Mouse (Mus musculus) CH12.LX (cell line): ENCODE results near the gene Nudc. TPM values are rescaled to one million over a fixed set of nuclear protein-coding genes. Genes with fewer than 3 reads are reported as not detected.
"Not testable (repeated sequence)": the region's sequence is repeated elsewhere in the genome, so short reads cannot be mapped to it uniquely, and the experiment has no call there.

Experiments used
- DNase-seq: peaks from one replicate; pipeline ENCODE4 v3.0.0-alpha.2; 2013; ENCODE audit errors: extremely low read depth
- H3K27ac ChIP-seq: 2 replicates; pipeline ENCODE4 v1.5.1; 2012; ENCODE audit warnings: low read depth, mild to moderate bottlenecking, control low read depth, moderate library complexity; ENCODE audit not compliant: insufficient read depth
- H3K27me3 ChIP-seq: replicated peaks from 2 replicates; pipeline ENCODE3; 2012; ENCODE audit warnings: inconsistent platforms
- H3K36me3 ChIP-seq, 2 experiments: replicated peaks in 1 of 2; 2 replicates each; pipeline versions ENCODE3 to v1.6.1; 2012; ENCODE audit warnings: inconsistent platforms in 1 of 2, low read length in 1 of 2, mild to moderate bottlenecking in 1 of 2, mixed read lengths in 1 of 2, moderate library complexity in 1 of 2; ENCODE audit not compliant: control insufficient read depth in 1 of 2, insufficient read depth in 1 of 2
- H3K4me1 ChIP-seq, 2 experiments: 2 replicates each; pipeline ENCODE4 v1.6.1; 2012; ENCODE audit warnings: inconsistent platforms in 1 of 2, moderate library complexity in 1 of 2; ENCODE audit not compliant: insufficient read depth in 2 of 2, control insufficient read depth in 1 of 2
- H3K4me2 ChIP-seq: 2 replicates; pipeline ENCODE4 v1.6.1; 2012; ENCODE audit warnings: low read depth, mild to moderate bottlenecking, control low read depth; ENCODE audit not compliant: poor library complexity, insufficient read depth, severe bottlenecking
- H3K4me3 ChIP-seq, 3 experiments: fragments of 150-350 bp in 1 of 3; sonication (generic) in 1 of 3; replicated peaks in 1 of 3; 2 replicates each; pipeline versions ENCODE3 to v1.5.1; 2011 to 2012; ENCODE audit warnings: low read depth in 2 of 3, low read length in 2 of 3, mild to moderate bottlenecking in 2 of 3, moderate library complexity in 2 of 3, control low read depth in 1 of 3, improper control_type of control experiment in 1 of 3, inconsistent platforms in 1 of 3, mixed read lengths in 1 of 3; ENCODE audit not compliant: poor library complexity in 1 of 3
- H3K79me2 ChIP-seq: replicated peaks from 2 replicates; pipeline ENCODE4 v1.6.1; 2012; ENCODE audit warnings: mild to moderate bottlenecking, moderate library complexity; ENCODE audit not compliant: control insufficient read depth, poor library complexity, insufficient read depth, severe bottlenecking; ENCODE audit errors: extremely low read depth
- H3K9ac ChIP-seq: 2 replicates; pipeline ENCODE4 v1.6.1; 2012; ENCODE audit warnings: low read depth, mild to moderate bottlenecking, control low read depth, moderate library complexity; ENCODE audit not compliant: insufficient read depth
- H3K9me3 ChIP-seq: replicated peaks from 2 replicates; pipeline ENCODE3; 2012; ENCODE audit warnings: low read length, inconsistent platforms, mixed read lengths
- CTCF ChIP-seq, 2 experiments: IDR thresholded peaks in 1 of 2; conservative IDR thresholded peaks in 1 of 2; 2 replicates each; pipeline ENCODE4 v1.5.1; 2011 to 2012; ENCODE audit warnings: low read depth in 2 of 2, low read length in 2 of 2, improper control_type of control experiment in 1 of 2, inconsistent platforms in 1 of 2, mild to moderate bottlenecking in 1 of 2, moderate library complexity in 1 of 2
- ELF1 ChIP-seq: IDR thresholded peaks from 2 replicates; pipeline ENCODE4 v1.6.1; 2014; ENCODE audit warnings: low read depth, mild to moderate bottlenecking, inconsistent platforms, low read length, improper control_type of control experiment
- ETS1 ChIP-seq: conservative IDR thresholded peaks from 2 replicates; pipeline ENCODE4 v1.6.1; 2012; ENCODE audit warnings: low read depth, mild to moderate bottlenecking, inconsistent platforms, low read length, improper control_type of control experiment, moderate library complexity
- HCFC1 ChIP-seq: IDR thresholded peaks from 2 replicates; pipeline ENCODE4 v1.6.1; 2012; ENCODE audit warnings: low read depth, mild to moderate bottlenecking, inconsistent platforms, low read length, improper control_type of control experiment
- JUN ChIP-seq: IDR thresholded peaks from 2 replicates; pipeline ENCODE4 v1.6.1; 2011; ENCODE audit warnings: low read depth, mild to moderate bottlenecking, low read length, improper control_type of control experiment, moderate library complexity; ENCODE audit not compliant: insufficient read depth
- MEF2A ChIP-seq: IDR thresholded peaks from 2 replicates; pipeline ENCODE4 v1.6.1; 2014; ENCODE audit warnings: low read depth, mild to moderate bottlenecking, inconsistent platforms, low read length, improper control_type of control experiment, borderline replicate concordance
- MYC ChIP-seq: IDR thresholded peaks from 2 replicates; pipeline ENCODE4 v1.6.1; 2011; ENCODE audit warnings: low read depth, mild to moderate bottlenecking, improper control_type of control experiment, low read length
- NELFE ChIP-seq: IDR thresholded peaks from 2 replicates; pipeline ENCODE4 v1.6.1; 2011; ENCODE audit warnings: low read depth, low read length, improper control_type of control experiment
- NRF1 ChIP-seq: IDR thresholded peaks from 2 replicates; pipeline ENCODE4 v1.6.1; 2014; ENCODE audit warnings: low read depth, mild to moderate bottlenecking, inconsistent platforms, low read length, improper control_type of control experiment, moderate library complexity
- POLR2AphosphoS2 ChIP-seq: IDR thresholded peaks from 2 replicates; pipeline ENCODE4 v1.6.1; 2011; ENCODE audit warnings: low read depth, low read length, improper control_type of control experiment
- RAD21 ChIP-seq: IDR thresholded peaks from 2 replicates; pipeline ENCODE4 v1.6.1; 2011; ENCODE audit warnings: low read depth, mild to moderate bottlenecking, low read length, improper control_type of control experiment, moderate library complexity
- RCOR1 ChIP-seq: conservative IDR thresholded peaks from 2 replicates; pipeline ENCODE4 v1.6.1; 2012; ENCODE audit warnings: low read depth, mild to moderate bottlenecking, inconsistent platforms, low read length, improper control_type of control experiment
- SMC3 ChIP-seq: IDR thresholded peaks from 2 replicates; pipeline ENCODE4 v1.6.1; 2011; ENCODE audit warnings: low read depth, low read length, improper control_type of control experiment
- TCF12 ChIP-seq: IDR thresholded peaks from 2 replicates; pipeline ENCODE4 v1.6.1; 2014; ENCODE audit warnings: low read depth, mild to moderate bottlenecking, inconsistent platforms, low read length, improper control_type of control experiment
- UBTF ChIP-seq: IDR thresholded peaks from 2 replicates; pipeline ENCODE4 v1.6.1; 2012; ENCODE audit warnings: low read depth, mild to moderate bottlenecking, inconsistent platforms, low read length, improper control_type of control experiment, moderate library complexity
- USF1 ChIP-seq: IDR thresholded peaks from 2 replicates; pipeline ENCODE4 v1.6.1; 2014; ENCODE audit warnings: low read depth, mild to moderate bottlenecking, inconsistent platforms, low read length, improper control_type of control experiment
- ZKSCAN1 ChIP-seq: IDR thresholded peaks from 2 replicates; pipeline ENCODE4 v1.6.1; 2012; ENCODE audit warnings: low read depth, inconsistent platforms, low read length, improper control_type of control experiment, borderline replicate concordance
- dilution Hi-C: fragments of 300-500 bp; cut with MboI; formaldehyde crosslinking; loops from 2 replicates; pipeline ENCODE4 v1.14.3; 2020; ENCODE audit warnings: low sequenced_read_pairs; ENCODE audit not compliant: extremely low pct_unique_long_range_greater_than_20kb, extremely low pct_ligation_motif_present
- in situ Hi-C: fragments of 300-500 bp; cut with MboI; formaldehyde crosslinking; loops from 3 replicates; pipeline ENCODE4 v1.14.3; 2019; ENCODE audit warnings: low sequenced_read_pairs, low pct_ligation_motif_present, low pct_unique_long_range_greater_than_20kb, mixed read lengths
- polyA plus RNA-seq: library from polyadenylated mRNA; unstranded; fragments of >175 nt; gene quantifications from 2 replicates; pipeline ENCODE4 v1.2.1, GENCODE M21; 2012; ENCODE audit warnings: low read depth; ENCODE audit not compliant: insufficient read length
- total RNA-seq, 2 experiments: library from RNA; depleted of rRNA; stranded (reverse); fragments of 300-350 nt in 1 of 2; fragments of >200 nt in 1 of 2; gene quantifications; 2 replicates each; pipeline ENCODE4 v1.2.3; 2012 to 2014

Nudc gene
- total and polyA plus RNA-seq, 3 experiments, result 199 to 718 (median 408) TPM

DNA sequence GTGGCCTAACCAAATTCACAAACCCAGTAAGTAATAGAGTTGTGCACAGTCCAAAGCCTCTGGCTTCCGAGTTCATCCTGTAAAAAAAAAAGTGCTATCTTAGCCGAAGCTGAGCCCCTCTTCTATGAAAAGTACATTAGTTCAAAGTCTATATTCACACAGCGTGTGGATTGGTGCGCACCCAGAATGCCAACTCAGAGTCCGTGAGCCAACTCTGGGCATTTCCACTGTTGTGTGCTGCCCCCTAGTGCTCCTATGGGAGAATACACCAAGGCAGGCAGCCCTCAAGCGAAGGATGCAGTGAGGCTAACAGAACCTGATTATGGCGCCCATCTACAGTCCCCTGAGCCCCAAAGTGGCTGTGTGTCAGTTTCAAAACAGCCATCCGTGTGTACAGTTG, 32.8 kb downstream of the Nudc start:
- no peaks in the 10 kb centered on the region for H3K9me3 ChIP-seq
- in situ Hi-C loops (loop anchor here (5.0 kb wide), 1 partner anchor 36 kb away; no protein-coding TSS in a partner anchor), dilution Hi-C loops (no loop called here)
- H3K36me3 ChIP-seq, result no peaks in the 10 kb centered on the region
- H3K27ac ChIP-seq, result no peak overlapping the region
- no peak overlapping the region for H3K9ac ChIP-seq
- no peak overlapping the region for H3K4me3 ChIP-seq
- no peaks in the 10 kb centered on the region for H3K79me2 ChIP-seq
- H3K4me2 ChIP-seq, result 0 out of 2 replicates have a peak overlapping the region, but pooled peaks have one; percentile 27
- peaks cover 0 to 5% of the 10 kb centered on the region in 2 experiments; a peak in 1 of 4 replicates for H3K4me1 ChIP-seq
- TF ChIP-seq ZKSCAN1 (no peak), RCOR1 (no peak), NELFE (0 out of 2 replicates have a peak, but pooled peaks have one; percentile 18), ETS1 (no peak), SMC3 (peak; percentile 76), UBTF (no peak), MYC (no peak), POLR2AphosphoS2 (no peak), HCFC1 (no peak), CTCF (conservative IDR thresholded peaks at IDR 0.05 in 1 of 2, IDR thresholded peaks at IDR 0.05 in 1 of 2; ENCODE audit: low read depth in 2 of 2, low read length in 2 of 2) (peak; percentile 91 to 93), NRF1 (0 out of 2 replicates have a peak, but pooled peaks have one; percentile 36), MEF2A (no peak; the same call in 1 of the 2 replicates), USF1 (no peak), JUN (no peak), RAD21 (peak; percentile 84), TCF12 (no peak), ELF1 (no peak)
- peak; percentile 73 for DNase-seq
- H3K27me3 ChIP-seq, result peaks cover 23% of the 10 kb centered on the region

DNA sequence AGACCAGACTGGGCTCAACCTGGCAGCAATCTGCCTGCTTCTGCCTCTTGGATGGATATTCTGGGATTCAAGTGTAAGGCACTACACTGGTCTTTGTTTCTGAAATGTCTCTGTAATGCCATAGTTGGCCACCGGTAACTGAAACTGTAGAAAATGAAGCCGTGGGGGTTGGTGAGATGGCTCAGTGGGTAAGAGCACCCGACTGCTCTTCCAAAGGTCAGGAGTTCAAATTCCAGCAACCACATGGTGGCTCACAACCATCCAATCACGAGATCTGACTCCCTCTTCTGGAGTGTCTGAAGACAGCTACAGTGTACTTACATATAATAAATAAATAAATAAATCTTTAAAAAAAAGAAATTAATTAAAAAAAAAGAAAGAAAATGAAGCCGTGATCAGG, 33.3 kb downstream of the Nudc start:
- DNase-seq, H3K4me3 ChIP-seq, H3K27ac ChIP-seq, H3K9me3 ChIP-seq, H3K4me1 ChIP-seq, dilution Hi-C loops, H3K9ac ChIP-seq, H3K36me3 ChIP-seq, H3K4me2 ChIP-seq, H3K79me2 ChIP-seq: not testable (repeated sequence)
- H3K27me3 ChIP-seq, result peaks cover 27% of the 10 kb centered on the region
- in situ Hi-C loops, result loop anchor here (5.0 kb wide), 1 partner anchor 35 kb away; no protein-coding TSS in a partner anchor
